Mouse (Mus musculus) c-Kit-positive CD71-positive TER-119-positive erythroid progenitor cells, embryonic 14.5 days (primary cell): ENCODE measurements at regions not wholly inside any gene's neighbourhood (a gene's known extent, or its start where the extent isn't known, plus 50 kb on each side); places are given as distances from the start of the nearest gene placed in this dataset.

Experiments used
- DNase-seq: peaks from one replicate; pipeline ENCODE4 v3.0.0-alpha.2; 2013; ENCODE audit warnings: low spot score

DNA sequence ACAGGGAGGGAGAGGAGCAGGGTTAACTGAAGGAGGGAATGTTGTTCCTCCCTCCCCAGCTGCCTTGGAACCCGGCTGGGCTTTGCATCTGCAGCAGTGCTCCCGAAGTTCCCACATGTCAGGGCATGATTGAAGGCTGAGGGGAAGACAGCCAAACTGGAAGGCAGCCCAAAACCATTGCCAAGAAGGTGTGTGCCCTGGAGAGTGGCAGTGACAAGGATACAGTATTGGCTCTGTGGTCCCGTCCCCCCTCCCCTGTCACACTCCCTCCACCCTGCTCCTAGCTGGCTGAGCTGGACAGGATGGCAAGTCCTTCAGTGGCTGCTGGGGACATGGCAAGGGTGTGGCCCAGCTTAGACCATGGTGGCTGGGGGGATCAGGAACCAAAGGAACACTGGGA, 79.1 kb downstream of the Cyp26b1 start:
- no peak for DNase-seq

DNA sequence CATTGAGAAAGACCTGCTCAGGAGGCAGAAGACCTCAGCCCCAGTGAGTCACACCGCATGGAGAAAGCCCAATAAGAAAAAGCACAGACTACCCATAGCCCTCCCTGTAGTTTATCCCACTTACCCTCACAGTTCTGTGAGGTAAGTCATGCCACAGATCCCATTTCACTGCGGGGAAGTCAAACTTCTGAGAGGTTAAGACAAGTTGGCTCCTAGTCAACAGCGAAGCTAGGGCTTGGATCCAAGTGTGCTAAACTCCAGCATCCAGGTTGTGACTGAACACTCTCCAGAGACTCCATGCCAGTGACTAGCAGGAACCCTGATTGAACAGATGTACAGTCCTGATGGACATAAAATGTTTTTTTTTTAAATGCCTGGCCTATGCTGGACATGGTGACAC, 85.1 kb downstream of the Cyp26b1 start:
- no peak for DNase-seq

DNA sequence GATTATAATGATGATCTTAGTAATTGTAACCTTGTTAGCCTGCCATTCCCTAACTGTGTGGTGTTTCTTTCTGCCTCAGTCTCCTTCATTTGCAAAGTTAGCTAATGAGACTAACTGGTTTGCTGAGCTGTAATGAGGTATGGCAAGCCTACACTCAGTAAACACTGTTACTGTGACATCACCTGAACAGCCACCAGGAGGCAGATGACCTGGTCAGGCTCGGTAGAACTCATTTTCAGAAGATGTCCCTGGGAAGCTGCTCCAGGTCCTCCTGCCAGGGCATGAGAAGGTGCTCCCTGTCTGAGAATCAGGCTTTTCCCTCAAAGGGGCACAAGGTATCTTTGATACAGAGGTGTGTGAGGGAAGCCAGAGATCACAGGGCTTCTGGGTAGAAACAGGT, 87.0 kb downstream of the Cyp26b1 start:
- DNase-seq, result no peak

DNA sequence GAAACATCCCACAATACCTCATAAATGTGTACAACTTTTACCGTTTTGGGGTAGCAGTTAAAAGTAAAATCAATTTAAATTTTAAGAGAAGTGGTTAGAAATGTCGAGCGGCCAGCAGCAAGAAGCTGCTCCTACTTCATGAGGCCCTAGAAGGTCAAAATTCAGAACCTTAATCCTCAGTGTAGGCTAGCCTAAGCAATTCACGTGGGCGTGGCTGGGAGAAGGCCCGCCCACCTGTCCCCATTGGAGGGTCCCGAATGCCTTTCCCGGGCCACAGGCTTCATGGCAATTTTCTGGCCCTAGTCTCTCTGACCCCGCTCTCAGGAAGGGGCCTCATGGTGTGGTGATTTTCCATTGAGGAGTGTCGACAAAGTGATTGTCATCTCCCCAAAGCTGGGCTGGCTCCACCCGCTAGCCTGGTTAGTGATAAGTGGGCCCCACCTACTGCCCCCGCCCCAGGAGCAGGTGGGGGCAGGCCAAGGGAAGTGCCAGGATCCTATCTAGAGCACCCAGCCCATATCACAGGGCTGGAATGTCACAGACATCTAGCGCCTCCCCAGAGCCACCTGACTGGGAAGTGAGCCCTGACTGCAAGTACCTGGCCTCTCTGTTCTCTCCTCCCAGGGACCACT, 93.3 kb downstream of the Cyp26b1 start:
- peak; percentile 2 for DNase-seq

DNA sequence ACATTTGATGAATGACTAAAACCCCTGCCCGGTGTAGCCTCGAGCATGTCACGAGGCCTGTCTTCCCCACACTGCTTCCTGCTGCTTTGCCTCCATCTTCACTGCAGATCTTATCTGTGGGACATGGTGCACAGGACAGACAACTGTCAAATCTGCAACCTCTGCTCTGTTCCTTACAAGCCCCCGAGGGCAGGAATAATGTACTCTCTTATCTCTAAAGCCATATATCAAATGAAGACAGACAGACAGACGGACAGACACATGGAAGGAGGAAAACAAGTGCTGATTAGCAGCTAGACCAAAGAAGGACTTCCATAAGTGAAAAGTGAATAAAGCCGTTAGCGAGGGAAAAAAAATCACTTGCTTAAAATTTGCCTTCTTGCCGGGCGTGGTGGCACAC, 95.6 kb downstream of the Cyp26b1 start:
- no peak for DNase-seq

DNA sequence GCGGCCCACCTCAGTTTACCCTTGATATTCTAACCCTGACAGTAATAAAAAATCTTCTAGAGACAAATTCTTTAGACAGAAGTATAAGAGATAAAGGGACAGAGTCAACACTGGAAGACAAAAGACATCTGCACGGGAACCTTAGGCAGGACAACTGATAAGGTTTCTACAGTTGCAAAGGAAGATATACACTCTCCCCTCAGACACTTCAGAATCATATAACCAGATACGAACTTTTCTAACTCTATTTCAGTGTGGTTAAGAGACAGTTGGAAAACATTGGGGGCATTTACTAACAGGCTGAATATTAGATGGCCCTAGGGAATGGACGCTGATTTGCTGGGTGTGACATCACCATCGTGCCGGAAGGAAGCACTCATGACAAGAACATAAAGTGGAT, 100.0 kb downstream of the Cyp26b1 start:
- no peak for DNase-seq

DNA sequence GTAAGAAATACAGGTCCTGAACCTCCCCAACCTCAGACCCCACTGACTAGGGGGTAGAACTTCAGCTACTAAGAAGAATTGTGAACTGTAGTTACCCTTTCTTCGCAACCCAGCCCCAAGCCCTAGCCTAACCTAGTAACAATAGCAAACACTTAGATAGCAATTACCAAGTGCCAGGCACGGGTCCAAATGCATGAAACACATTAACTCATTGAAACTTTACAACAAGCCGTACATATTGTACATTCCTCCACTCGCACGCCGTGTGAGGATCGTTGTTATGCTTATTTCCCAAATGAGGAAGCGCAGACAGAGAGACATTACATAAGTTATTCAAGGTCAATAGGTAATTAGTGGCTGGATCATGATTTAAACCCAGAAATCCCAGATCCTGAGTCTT, 100.5 kb downstream of the Cyp26b1 start:
- DNase-seq, result no peak

DNA sequence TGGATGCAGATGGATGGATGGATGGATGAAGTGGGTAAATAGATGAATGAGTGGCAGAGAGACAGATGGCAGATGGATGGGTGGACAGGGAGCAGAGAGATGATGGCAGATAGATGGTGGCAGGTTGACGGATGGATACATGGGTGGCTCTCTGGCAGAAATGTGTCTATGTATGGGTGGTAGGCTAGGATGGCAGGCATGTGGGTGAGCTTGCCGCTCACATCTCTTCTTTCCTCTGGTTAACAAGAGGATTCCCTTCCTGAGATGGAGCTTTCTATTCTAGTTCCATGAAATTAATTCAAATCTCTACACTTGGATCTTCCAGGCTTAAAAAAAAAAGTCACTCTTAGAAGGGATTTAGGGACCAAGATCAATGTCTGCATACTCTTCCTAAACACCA, 101.1 kb downstream of the Cyp26b1 start:
- DNase-seq, result no peak

DNA sequence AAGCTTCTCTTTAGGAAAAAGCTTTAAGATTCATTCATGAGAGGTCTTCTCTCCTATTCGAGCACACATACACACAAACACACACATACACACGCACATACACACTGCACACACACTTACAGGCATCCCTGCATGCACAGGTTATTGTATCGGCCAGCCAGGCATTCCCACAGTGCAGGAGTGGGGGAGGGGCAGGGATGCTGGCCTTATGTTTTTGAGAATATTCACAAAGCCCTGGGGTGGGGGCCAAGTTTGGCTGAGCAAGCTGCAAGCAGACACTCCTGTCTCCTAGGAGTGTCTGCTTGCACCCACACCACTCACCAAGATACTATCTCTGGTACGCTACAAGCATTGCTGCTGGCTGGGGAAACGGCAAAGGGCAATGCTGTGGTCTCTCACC, 102.6 kb downstream of the Cyp26b1 start:
- no peak for DNase-seq

DNA sequence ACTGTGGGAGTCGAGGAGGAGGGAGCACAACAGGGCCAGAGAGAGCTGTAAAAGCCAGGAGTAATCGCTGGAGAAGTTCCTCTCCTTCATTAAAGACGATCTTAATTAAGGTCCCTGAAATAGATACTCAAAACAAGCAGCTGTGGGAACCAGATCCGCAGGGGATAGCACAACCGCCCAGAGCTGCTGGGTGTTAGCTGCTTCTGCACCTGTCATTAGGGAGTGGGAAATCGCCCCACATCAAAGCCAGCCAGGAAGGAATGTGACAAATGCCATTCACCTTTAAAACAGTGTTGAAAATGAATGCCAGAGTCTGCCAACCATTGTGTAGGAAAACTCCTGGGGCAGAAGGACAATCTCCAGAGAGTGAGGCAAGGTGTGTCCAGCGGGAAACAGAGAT, 112.5 kb downstream of the Cyp26b1 start:
- DNase-seq, result no peak

DNA sequence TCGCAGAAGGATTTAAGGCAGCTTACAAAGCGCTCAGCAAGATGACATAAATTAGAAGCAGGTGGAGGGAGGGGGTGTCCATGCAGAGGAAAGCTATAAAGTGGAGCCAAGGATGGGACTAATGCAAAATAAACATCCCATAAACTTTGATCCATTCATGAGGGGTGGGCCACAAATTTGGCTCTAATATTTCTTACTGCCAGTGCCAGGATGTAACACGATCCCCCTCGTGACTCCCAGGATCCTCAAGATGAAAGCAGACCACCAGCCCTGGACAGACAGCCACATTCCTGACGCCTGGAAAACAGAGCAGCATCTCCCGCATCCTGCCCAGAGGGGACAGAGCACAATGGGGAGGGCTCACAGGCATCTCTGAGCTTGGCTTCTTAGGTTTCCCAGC, 116.6 kb downstream of the Cyp26b1 start:
- no peak for DNase-seq

DNA sequence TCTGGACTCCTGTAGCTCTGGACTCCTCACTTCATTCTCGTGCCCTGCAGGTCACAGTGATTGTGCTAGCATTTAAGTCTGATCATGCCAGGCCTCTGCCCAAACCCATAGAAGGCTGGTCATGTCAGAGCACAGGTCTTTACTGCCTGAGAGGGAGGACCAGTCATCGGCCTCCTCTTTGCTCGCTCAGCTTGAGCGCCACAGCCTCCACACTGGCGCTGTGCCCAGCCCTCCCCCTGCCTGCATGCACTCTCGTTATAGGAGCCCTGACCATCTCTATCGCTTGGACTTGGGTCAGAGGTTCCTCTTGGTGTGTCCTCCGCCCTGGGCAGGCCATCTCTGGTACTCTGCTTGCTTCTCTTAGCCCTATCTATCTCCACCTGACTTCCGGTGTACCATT, 117.2 kb downstream of the Cyp26b1 start:
- DNase-seq, result no peak

DNA sequence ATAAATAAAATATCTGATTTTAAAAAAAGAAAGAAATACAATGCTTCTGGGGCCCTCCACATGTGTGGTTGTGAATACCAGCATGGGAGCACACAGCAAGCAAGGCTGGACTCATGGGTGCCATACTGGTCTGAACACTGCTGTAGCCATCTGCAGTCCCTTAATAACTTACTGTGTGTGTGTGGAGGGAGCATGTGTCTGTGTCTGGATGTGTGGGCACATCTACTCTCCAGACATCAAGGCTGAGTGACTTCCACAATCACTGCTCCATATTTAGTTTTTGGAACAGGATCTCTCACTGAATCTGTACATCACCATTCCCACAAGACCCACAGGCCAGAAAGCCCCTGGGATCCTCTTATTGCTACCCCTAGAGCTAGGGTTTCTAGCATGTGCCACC, 118.9 kb downstream of the Cyp26b1 start:
- DNase-seq, result no peak

DNA sequence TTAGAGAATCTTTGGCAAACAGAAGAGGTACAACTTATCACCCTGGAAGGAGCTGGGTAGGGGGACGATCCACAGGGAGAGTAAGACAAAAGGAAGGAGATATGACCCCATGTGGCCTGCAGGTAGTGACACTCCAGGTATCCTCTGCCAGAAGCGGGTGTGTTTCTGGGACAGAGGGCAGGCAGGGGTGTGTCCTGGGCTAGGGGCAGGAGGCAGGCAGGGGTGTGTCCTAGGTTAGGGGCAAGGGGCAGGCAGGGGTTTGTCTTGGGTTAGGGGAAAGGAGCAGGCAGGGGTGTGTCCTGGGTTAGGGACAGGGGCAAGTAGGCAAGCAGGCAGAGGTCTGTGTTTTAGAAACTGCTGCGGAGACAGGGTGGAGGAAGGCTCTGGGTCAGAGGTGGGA, 120.5 kb downstream of the Cyp26b1 start:
- no peak for DNase-seq

DNA sequence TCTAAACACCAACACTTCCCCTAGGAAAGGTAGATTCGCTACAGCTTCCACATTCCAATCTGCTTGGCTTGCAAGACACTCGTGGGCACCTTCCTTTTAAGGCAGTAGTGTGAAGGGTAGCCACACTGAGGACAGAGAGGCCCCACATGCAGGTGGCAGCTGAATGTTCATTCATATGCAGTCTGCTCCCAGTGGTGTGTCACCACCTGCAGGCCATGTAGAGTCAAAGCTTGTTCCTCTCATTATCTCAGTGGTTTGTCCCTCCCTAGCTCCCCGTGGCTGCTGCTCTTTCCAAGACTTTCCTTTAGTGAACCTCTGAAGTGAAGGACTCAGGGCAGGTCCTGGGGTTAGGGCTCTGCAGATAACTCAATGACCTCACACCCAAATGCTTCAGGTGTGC, 121.4 kb downstream of the Cyp26b1 start:
- no peak for DNase-seq

DNA sequence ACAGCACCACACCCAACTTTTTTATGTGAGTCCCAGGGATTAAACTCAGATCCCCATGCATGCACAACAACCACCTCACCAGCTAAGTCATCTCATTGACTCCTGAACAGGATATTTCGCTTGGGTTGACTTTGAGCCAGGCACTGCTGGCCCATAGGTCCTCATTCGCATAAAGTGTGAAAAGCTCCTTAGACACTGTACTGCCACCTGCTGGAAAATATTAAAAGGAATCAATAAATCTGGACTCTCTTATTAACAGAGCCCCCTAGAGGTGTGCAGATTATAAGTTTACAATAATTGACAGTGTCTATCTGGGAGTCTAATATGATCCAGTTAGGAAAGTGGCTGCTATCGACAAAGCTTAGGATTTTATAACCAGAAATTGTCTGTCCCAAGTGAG, 126.4 kb downstream of the Cyp26b1 start:
- DNase-seq, result no peak

DNA sequence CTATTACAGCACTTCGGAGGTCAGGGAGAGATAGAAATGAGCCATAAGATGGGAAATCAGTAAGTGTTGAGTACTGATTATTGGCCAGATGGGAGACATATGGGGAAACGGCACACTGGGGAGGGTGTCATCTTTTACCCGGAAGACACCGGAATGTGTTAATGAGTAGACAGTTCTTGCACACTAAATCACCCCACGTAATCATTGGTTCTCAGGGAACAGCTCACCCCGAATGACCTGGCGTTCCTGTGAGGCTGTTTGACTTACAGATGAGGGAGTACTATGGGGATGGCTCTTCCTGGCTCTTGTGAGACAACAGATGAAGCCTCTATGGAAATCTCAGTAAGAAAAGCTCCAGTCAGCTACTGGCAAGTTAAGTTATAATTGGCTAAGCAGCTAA, 127.5 kb downstream of the Cyp26b1 start:
- no peak for DNase-seq

DNA sequence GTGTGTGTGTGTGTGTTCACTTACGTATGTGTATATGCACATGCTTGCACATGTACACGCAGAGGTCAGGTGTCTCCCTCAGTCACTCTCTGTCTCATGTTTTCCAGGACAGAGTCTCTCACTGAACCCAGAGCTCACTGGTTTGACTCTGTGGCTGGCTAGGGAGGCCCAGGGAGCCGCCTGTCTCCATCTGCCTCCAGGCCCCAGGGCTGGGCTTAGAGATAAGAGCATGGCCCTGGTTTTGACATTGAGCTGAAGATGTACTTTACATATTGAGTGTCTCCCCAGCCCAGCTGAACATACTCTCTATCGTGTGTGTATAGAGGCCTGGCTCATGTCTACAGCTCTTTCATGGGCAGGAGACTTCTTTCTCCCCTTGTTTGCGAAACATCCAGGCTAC, 128.1 kb downstream of the Cyp26b1 start:
- DNase-seq, result peak; percentile 48

DNA sequence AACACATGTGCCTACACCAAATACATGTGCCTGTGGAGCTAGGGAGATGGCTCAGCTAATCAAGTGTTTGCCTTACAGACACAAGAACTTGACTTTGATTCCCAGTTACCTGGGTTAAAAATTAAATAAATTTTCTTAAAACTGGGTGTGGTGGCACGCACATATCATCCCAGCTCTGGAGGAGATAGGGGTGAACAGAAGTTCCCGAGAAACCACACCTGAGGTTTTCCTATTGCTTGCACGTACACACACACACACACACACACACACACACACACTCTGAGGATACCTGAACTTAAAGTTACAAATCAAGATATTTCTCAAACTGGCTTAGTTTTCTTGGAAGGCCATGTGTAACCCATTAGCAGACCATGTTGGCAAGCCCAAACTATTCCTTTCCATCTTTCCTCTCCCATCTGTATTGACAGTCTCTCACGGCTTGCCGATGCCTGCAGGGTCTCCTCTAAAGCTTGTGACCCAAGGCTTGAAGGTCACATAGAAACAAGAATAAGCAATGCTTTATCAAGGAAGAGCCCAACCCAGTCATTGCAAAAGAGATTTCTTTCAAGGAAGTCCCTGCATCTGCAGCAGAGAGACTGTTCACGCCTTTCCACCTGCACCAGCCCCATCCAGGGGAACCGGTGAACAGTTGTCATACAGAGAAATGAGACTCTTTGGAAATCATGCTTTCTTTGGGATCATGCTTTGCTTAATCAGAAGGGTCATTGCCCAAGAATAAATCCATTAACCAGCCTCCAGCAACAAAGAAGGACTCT, 129.9 kb downstream of the Cyp26b1 start:
- DNase-seq, result no peak

DNA sequence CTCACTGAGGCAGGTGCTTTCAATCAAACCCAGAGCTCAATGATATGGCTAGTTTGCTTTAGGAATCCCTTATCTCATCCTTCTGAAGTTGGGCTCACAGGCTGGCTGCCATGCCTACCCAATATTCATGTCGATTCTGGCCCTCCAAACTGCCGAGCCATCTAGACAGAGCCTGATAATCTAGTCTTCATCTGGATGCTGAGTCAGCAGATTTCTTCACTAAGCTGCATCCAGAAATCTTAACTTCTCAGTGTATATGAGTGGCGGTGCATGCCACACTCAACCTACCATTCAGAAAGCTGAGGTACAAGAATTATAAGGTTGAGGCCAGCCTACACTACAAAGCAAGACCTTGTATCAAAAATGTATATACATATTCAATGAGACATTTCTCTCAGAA, 136.9 kb downstream of the Cyp26b1 start:
- DNase-seq, result no peak

DNA sequence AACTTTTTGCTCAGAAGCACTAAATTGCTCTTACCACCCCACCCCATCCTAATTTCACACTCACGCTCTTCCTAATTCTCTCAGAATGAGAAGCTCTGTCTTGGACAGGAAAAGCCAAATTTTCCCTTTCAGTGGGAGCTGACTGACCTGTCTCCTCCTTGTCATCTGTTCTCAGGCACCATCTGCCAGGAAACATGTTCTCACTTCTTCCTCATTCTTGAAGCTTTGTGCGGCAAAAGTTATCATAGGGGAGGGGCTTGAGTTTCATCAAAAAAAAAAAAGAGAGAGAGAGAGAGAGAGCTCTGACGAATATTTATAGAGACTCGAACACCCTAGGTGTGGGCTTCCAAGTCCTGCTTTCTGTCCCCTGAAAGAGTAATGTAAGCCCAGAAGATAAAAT, 148.6 kb downstream of the Cyp26b1 start:
- DNase-seq, result no peak

DNA sequence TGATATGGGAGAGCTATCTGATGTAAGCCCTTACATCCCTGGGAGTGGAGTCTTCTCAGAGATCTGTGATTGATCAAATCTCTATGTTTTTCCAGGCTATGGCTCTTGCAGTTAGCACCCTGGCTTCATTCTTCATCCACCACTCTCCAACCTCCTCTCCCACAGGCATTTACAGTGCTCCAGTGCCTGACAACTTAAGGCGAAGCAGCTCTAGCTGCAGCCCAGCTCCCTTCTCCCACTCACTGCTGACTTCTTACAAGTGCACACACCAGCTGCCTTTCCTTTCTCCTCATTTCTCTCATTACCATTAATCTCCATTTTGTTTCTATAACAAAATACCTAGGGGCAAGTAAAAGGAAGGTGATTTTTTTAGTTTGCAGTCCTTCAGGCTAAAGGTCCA, 151.0 kb downstream of the Cyp26b1 start:
- DNase-seq, result no peak

DNA sequence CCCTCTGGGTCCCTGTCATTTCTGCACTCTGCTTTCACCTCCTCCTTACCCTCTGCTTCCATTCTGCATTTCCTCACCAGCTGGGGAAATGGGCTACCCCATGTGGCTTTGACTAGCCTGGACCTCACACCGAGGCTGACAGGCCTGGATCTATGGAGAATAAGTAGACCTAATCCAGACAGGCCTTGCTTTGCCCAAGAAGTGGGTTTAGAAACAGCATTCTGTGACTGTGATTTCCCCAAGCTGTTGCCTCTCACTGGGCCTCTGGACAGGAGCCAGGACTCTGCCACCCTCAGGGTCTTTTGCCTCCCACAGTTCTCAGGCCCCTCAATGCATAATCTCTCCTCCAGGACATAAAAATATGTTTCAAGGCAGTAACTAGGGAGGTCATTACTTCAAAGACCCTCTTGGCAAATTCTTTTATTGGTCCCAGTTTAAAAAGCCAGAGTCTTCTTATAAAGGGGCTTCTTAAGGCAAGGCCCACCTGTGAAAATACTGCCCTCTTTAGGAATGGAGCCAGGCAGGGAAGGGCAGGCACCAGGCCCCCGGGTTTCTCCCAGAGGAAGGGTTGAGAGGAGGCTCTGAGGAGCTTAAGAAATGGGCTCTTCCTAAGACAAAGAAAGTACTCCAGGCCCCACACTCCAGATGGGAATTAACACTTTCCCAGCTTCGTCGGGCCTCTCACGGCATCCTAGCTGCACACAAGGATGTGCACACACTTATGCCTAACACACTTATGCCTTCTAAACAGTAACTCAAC, 151.8 kb downstream of the Cyp26b1 start:
- DNase-seq, result no peak
